Mouse (Mus musculus): ENCODE results near the gene Szt2. TPM values are rescaled to one million over a fixed set of nuclear protein-coding genes. Genes with fewer than 3 reads are reported as not detected.

Gene Szt2
- polyA plus RNA-seq, 1 experiment, result 18.1 TPM

DNA sequence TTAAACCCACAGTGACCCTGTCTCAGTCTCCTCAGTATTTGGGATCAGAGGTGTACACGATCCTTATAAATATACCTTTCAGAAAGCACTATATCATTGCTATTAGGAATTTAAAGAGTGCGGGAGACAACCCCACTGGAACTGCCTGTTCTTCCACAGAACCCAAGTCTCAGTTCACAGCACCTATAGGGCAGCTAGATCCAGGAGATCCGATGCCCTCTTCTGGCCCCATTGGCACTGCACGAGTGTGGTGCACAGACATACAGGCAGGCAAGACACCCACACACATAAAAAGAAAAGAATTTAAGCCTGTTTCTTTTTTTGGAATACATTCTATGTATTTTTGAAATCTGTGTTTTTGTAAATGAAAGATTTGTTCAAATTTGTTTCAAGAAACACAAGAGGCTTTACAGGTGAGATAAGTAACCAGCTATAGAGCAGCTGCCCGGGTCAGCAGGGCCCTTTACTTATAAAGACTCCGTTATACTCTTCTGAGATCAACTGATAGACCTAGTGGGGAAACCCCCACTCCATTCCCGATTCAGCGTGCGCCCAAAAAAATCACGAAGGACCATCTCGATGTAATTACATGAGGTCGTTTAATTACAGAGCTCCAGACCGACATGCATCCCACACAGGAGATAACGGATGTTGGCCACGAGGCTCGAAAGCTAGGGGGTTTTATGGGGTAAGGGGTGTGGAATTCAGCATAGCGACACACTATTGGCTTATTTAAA lies 50.7 kb downstream of the Szt2 start:
- no peak for DNase-seq (ENCODE audit: low read depth)

DNA sequence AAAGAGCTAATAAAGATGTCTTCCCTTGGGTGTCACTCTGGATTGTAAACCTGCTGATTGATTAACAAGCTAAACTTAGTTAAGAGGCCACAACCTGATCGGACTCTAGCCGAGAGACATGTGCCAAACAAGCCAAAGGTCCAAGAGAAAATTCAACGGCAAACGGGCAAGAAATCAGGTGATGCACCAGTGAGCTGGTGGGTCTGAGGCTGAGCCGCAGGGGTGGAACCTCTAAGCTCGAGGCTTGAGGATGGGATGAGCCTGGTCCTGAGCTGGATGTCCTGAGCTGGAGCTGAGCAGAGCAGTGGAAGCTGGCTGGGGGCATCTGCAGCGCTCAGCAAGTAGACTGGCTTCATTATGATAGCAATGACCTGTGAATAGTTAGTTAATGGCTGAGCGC lies 51.6 kb downstream of the Szt2 start:
- DNase-seq (ENCODE audit: low read depth), result no peak

DNA sequence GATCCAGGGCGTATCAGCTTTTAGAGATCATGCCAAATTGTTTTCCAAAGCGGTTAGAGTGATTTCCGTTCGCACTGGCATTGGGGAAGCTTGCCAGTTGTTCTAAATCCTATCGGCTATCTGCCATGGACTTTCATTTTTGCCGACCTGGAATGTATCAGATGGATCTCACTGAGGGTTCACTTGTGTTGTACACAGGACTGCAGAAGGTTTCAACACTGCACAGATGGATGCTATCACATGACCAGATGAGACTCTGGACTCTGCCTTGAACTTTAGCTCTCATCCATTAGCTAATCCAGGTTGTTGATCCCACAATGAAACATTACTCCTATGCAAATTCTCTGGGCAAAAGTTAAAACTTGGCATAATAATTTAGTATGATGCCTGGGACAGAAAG lies 52.3 kb downstream of the Szt2 start:
- DNase-seq (ENCODE audit: low read depth), result no peak

DNA sequence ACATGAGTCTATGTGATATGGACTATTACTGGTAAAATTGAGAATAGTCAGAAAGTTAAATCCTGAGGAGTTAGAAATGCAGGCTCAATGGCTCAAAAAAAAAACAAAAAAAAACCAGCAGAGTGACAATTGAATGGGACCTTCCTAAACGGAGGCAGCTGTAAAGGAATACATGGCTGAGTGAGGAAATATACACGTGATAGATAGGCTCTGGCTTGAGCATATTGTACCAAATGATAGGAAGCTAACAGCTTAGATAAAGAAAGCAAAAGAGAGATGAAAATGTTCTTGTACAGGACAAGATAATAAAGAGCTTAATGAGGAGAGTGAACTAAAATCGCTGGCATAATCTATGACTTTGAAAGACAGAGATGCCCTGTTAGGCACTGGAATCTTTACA lies 54.8 kb downstream of the Szt2 start:
- DNase-seq (ENCODE audit: low read depth), result no peak

DNA sequence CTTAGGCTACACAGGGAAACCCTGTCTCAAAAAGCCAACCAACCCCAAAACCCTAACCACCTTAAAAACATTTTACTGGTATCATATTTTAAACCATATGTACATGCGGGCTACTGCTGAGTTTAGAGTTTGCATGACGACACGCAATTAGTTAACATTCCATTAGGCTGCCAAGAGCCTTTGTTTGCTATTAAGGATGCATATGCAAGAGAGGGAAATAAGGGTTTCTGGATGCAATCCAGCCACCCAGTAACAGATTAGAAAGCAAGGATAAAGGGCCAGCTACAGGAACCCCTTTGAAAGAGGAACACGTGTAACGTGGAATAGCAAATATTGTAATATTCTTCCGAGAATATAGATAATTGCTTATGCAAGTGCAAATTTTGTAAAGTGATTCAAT lies 55.4 kb downstream of the Szt2 start:
- DNase-seq (ENCODE audit: low read depth), result no peak

DNA sequence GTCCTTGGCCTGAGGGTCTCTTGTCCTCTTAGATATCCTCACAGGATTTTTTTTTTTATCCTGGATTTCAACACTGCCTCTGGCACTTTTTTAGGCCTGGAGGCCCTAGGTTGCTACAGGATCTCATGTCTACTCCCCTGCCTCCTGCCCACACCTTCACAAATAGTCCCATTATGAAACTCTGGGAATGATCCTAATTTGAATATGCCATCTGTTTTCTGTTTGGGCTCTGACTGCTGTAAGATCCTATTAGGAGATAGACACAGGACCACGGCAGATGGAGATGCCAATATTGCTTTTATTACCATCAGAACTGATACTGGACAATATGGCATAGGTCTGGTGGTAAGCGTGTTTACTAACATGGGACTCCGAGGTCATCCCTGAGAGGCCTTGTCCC lies 57.2 kb downstream of the Szt2 start:
- no peak for DNase-seq (ENCODE audit: low read depth)

DNA sequence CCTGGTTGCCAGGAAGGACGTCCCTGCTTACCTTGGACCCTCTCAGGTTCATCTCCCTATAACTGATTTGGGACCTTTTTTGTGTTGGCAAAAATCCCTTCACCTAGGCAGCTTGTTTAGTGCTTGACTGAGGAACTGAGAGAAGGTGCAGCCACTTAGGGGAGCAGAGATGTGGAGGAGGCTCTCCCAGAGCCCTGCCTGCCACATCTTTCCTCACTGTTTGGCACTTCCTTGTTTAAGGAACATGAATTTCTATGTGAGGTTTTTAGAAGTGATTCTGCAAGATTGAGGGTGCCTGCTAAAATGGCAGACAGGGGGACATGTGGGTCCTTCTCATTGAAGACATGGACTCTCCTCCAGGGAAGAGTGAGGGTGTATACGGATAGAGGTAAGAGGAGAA lies 58.2 kb downstream of the Szt2 start:
- DNase-seq (ENCODE audit: low read depth), result no peak

DNA sequence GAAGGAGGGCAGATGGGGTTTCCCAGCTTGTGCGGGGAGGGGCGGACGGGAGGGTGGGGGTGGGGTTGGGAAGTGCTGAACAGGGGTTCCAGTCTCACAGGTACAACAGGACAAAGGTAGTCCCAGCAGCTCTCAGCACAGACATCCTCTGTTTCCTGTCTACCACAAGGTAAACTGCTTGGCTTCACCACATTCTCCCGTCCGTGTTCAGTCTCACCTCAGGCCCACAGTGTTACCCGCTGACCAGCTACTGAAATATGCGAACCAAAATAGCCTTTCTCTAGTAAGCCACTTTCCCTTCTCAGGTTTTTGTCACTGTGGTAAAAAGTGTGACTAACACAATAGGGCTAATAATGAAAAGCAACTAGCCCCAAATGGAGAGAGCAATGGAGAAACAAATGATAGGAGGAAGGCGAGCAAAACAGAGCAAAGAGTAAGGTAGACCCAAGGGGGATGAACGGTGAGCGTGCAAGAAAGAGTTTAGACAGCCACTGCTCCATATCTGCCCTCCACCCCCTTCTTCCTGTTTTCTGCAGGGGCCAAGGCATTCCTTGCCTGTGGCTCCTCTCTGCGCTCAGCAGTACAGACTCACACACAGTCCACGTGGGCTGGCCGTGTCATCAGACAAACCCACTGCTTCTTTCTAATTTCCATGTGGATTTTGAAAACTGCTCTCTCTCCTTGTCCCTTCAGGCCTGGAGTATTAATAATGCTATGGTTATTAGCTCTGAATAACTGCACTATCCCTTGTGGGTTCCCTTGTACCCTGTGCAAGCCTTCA lies 61.4 kb downstream of the Szt2 start:
- DNase-seq (ENCODE audit: low read depth), result no peak

GRCm38 (mm10) chr4:118341447-118341846 lies 67.6 kb downstream of the Szt2 start:
- no peak for DNase-seq (ENCODE audit: low read depth)

DNA sequence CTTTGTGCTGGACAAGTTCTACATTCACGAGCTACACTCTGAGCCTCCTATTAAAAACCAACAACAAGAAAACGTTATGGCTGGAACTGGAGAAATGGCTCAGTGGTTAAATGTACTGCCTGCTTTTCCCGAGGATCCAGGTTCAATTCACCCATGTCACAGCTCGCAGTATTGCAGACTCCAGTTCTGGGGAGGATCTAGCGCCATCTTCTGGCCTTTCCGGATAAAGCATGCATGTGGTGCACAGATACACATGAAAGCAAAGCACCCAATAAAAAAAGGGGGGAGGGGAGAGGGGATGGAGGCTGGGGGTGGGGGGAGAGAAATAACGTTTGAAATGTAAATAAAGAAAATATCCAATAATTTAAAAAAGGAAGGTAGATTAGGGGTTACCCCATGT lies 72.4 kb downstream of the Szt2 start:
- DNase-seq (ENCODE audit: low read depth), result no peak

GRCm38 (mm10) chr4:118335991-118336390 lies 73.1 kb downstream of the Szt2 start:
- DNase-seq (ENCODE audit: low read depth), result no peak

- DNase-seq (ENCODE audit: low read depth), result no peak
Measured at GRCm38 (mm10) chr4:118331777-118332176, 77.3 kb downstream of the Szt2 start.

GRCm38 (mm10) chr4:118326476-118326875 lies 82.6 kb downstream of the Szt2 start:
- DNase-seq (ENCODE audit: low read depth), result no peak

GRCm38 (mm10) chr4:118320636-118321035 lies 88.4 kb downstream of the Szt2 start:
- DNase-seq (ENCODE audit: low read depth), result no peak

DNA sequence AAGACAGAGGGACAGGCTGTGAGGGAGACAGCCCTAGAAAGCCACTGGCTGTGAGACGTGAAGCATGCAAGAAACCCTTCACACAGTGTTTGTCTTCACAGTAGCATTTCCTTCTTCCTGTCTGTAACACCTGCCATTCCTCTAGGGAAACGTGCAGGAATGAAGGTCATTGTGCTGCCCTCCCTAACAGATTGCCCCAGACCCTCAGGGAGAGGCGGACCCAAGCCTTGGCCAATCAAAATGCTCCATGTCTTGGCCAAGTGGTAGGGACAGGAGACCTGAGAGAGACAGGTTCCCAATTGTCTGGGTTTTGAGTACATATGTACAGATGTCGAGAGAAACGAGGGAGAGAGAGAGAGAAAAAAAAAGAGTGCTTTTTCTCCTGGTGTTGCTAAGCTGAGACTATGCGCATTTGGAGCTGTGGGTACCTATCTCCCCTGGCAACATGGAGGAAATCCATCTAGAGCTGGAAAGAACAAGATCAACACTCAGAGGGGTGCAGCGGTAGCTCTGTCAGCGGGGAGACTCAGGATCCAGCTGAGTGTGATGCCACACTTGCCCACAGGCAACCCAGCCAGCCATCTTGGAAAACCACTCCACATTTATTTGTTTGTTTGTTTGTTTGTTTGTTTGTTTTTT lies 89.2 kb downstream of the Szt2 start:
- DNase-seq (ENCODE audit: low read depth), result no peak

DNA sequence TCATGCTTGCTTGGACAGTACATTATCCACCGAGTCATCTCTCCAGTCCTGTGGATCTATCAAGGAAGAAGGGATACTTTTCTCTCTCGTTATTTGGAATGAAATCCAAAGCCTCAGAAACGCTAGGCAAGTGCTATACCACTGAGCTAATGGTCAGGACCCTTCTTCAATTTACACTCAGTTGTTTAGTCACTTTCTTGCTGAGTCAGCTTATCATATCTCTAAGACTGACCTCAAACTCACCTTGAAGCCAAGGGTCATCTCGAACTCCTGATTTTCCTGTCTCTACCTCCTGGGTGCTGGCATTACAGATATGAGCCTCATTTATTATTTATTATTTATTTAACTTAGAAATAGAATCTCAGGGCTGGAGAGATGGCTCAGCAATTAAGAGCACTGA lies 92.4 kb downstream of the Szt2 start:
- no peak for DNase-seq (ENCODE audit: low read depth)

DNA sequence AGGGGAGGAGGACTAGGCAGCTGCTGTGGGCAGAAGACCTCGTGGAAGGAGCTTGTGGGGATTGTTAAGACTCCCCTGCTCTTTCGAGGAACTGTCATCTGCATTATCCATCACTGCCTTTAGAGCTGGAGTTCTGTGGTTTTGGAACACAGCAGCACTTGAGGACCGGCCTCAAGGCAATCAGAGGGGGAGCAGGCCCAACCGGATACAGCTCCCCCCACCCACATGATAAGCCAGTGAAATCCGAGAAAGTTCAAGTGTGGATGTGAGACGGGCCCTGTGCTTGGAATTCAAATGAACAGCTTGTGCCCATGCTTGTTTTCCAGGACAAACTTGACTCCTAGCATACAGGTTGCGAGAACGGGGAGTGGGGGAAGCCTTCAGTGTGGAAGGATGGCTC lies 93.8 kb downstream of the Szt2 start:
- DNase-seq (ENCODE audit: low read depth), result no peak

Other genes starting within 250 kb of the Szt2 start
- gene Kdm4a, start 229.2 kb downstream of the Szt2 start, polyA plus RNA-seq (2012; rRNA removed), result 34.3 and 39.0 TPM in 2 replicates
- gene Ptprf, start 117.9 kb downstream of the Szt2 start, polyA plus RNA-seq (2012; rRNA removed), result 76.9 and 122 TPM in 2 replicates
- gene Med8, start 64 bp upstream of the Szt2 start, polyA plus RNA-seq (2012; rRNA removed), result 36.9 and 45.5 TPM in 2 replicates
- gene Elovl1, start 18.8 kb upstream of the Szt2 start, polyA plus RNA-seq (2012; rRNA removed), result 120 and 164 TPM in 2 replicates
- gene Cdc20, start 28.1 kb upstream of the Szt2 start, polyA plus RNA-seq (2012; rRNA removed), result 5.1 and 8.8 TPM in 2 replicates
- gene Mpl, start 48.2 kb upstream of the Szt2 start, polyA plus RNA-seq (2012; rRNA removed), result 0.06 and 0.07 TPM in 2 replicates
- gene Tie1, start 80.8 kb upstream of the Szt2 start, polyA plus RNA-seq (2012; rRNA removed), result 37.1 and 47.6 TPM in 2 replicates
- gene 2610528J11Rik, start 117.7 kb upstream of the Szt2 start, polyA plus RNA-seq (2012; rRNA removed), result 26.7 and 28.6 TPM in 2 replicates
- gene Tmem125, start 134.8 kb upstream of the Szt2 start, polyA plus RNA-seq (2012; rRNA removed), result 25.1 and 25.7 TPM in 2 replicates
- gene Cfap57, start 211.5 kb upstream of the Szt2 start, polyA plus RNA-seq (2012; rRNA removed), result 0.30 and 0.71 TPM in 2 replicates
- gene Ebna1bp2, start 211.5 kb upstream of the Szt2 start, polyA plus RNA-seq (2012; rRNA removed), result 16.8 and 22.0 TPM in 2 replicates
- not detected in 2 replicates for gene Olfr62, start 249.7 kb upstream of the Szt2 start, polyA plus RNA-seq (2012; rRNA removed)

All from gonadal fat pad, adult 2 months (tissue).